Mouse (Mus musculus) thymus, postnatal 0 days (tissue): ENCODE results near the gene Gm45713. TPM values are rescaled to one million over a fixed set of nuclear protein-coding genes. Genes with fewer than 3 reads are reported as not detected.
A peak's percentile ranks its signal among the peaks of the same experiment; 100 is the strongest.
"Not testable (repeated sequence)": the region's sequence is repeated elsewhere in the genome, so short reads cannot be mapped to it uniquely, and the experiment has no call there.

ENCODE experiments used
- DNase-seq: peaks from one replicate; pipeline ENCODE4 v3.0.0-alpha.2; 2015; ENCODE audit warnings: low spot score
- polyA plus RNA-seq: library from polyadenylated mRNA; unstranded; fragments of >200 nt; fragmentation: Nextera tagmentation; extraction: Ambion mirVana; gene quantifications from 2 replicates; pipeline ENCODE4 v1.2.1, GENCODE M21; 2015

The Gm45713 gene
- polyA plus RNA-seq, 1 experiment from 2014 or later: 1.5 TPM

DNA sequence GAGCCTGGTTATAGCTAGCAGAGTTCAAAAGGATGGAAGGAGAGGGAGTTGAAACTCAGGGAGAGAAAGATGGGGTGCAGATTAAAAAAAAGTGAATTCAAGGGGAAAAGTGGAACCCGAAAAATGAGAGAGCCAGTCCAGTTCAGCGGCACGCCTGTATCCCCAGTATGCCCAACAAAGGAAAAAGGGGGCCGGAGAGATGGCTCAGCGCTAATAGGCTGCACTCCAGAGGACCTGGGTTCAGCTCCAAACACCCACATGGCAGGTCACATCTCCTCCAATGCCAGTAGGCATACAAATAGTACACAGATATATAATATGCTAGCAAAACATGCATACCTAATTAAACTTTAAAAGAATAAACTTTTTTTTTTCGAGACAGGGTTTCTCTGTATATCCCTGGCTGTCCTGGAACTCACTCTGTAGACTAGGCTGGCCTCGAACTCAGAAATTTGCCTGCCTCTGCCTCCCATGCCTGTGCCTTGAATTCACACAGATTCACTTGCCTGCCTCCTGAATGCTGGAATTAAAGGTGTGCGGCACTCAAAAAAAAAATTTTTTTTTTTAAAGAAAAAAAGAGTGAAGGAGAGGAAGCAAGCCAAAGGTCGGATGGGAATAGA lies 27.1 kb upstream of the Gm45713 start:
- no peak for DNase-seq

DNA sequence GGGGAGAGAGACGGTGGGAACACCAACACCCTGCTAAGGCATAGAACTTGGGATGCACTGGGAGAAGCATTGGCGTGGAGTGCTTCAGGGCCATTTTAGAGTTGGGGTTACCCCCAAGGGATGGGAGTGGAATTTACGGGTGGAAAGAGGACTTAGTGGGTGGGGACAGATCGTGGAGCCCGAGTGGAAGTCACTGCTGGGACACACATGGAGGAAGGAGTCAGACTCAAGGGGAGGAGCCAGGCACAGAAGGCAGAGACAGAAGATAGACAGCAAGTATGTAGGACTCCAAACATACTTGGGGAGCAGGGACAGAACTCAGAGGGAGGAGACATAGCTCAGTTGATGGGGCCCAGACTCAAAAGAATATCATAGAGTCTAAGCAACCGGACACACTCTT lies 26.5 kb upstream of the Gm45713 start:
- no peak for DNase-seq

DNA sequence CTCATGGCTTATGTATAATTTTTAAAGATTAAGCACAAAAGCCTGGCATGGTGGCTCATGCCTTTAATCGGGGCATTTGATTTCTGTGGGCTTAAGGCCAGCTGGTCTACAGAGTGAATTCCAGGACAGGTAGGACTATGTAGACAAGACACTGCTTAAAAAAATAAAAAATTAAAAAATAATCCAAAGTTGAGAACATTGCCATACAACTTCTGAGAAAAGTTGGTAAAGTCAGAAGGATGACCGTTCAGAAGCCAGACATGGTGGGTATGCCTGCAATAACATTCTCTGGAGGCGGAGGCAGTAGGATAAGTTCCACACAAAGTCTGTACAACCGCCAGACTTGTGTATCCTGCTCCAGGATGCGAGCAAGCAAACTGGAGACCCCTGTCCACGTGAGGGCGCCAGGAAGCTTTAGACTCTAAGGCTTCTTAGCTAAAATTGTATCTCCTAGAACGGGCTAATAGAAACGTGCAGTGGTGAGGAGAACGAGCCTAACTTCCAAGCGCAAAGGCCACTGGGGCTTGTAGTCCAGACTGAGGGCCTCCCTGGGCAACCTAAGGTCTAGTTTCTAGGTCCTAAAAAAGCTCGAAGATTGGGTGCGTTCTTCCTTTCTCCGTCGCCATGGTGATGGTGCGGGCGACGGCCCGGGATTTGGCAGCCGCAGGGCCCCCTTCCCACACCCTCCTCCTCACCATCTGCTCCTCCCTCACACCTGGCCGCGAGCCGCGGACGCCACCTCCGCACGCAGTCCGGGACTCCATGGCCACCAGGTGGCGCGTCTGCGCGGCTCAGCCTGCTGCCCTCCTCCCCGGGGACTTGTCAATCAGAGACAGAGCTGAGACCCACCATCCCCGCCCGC lies 25.8 kb upstream of the Gm45713 start:
- DNase-seq: peak; percentile 87

DNA sequence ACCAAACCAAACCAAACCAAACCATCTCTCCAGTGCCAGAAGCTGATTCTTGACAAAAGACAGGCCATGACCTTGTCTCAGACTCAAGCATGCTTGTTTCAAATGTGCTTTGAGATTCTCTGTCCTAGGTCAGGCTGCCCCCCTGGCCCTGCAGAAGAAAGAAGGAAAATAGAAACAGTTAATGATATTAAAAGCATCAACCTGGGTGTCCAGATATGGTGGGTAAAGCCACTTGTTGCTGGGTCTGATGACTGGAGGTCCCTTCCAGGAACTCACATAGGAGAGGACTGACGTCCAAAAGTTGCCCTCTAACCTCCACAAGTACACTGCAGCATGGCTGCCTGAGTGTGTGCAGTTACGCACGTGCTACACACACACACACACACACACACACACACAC lies 24.8 kb upstream of the Gm45713 start:
- no peak for DNase-seq

DNA sequence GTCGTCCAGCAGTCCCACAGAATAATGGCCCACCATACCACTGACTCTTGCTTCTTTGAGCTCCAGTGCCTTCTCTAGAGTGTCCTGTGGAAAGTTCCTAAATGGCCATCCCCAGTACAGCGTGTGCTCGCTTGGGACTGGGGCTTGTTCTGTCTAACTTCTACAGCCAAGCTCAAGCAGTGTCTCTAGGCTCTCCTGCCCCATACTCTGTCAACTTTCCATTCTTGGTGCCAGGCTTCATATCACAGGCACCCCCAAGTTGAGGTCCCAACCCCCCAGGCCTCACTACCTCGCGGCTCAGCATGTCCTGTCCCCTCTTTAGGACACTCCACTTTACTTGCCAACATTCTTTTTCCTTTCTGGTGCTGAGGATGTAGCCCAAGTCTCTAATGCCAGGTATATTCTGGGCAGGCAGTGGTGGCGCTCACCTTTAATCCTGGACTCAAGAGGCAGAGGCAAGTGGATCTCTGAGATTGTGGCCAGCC lies 24.3 kb upstream of the Gm45713 start:
- no peak for DNase-seq

DNA sequence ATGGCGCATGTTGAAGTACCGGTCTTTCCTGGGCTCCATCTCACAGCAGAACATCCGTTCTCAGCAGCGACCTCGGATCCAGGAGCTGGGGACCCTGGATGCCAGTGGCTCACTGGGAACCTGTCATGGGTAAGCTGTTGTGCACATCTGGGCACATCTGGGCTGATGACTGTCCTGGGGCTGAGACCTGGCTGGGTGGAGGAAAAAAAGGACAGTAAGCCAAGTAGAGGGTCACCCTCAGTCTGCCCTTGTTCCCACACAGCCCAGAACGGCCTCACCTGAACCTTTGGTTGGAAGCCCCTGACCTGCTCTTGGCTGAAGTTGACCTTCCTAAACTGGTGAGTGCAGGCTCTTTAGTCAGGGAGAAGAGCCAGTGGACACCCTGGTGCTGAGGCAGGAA lies 23.0 kb upstream of the Gm45713 start:
- no peak for DNase-seq

DNA sequence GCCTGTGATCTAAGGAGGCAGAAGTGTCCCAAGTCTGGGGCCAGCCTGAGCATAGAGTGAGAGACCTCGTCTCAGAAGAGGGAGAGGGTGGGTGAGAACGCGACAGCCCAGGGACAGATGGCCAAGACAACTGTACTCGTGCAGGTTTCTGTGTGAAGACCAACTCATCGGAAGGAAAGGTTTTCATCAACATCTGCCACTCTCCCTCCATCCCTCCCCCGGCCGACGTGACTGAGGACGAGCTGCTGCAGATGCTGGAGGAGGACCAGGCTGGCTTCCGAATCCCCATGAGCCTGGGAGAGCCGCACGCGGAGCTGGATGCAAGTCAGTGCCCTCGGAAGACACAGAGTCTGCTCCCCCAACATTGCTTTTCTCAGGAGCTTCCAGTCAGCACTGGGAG lies 21.4 kb upstream of the Gm45713 start:
- DNase-seq: no peak

DNA sequence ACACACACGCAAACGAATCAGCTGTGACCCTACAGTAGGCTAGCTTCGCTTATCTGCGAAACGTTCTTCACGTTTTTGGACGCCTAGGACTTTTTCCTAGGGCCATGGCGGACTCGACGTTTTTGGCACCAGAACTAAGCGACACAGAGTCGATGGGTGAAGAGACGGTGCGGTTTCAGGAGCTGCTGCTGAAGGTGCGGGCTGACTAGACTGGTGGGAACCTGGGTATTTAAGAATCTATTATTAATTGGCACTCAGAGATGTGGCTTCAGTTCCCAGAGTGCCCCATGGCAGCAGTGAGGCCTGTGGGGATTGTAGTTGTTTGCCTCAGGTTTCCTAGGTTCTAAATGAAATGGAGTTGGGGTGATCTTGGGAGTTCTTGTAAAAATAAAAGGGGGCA lies 20.2 kb upstream of the Gm45713 start:
- no peak for DNase-seq

DNA sequence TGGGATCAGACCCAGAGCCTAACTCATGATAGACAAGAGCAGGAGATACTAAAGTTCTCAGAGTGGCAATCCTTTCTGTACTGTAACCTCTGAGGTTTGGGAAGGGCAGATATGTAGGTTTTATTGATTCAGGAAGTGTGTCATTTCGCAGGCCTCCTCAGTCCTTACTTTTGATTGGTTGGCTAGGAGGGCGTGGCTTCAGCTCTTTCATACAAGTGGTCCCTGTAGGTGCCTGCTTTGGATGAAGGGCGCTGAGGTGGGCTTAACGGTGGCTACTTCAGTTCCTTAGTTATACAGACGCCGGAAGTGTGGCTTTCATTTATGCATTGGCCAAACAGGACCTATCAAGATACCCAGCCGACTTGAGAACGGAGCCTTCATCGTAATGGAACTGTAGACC lies 19.6 kb upstream of the Gm45713 start:
- no peak for DNase-seq

DNA sequence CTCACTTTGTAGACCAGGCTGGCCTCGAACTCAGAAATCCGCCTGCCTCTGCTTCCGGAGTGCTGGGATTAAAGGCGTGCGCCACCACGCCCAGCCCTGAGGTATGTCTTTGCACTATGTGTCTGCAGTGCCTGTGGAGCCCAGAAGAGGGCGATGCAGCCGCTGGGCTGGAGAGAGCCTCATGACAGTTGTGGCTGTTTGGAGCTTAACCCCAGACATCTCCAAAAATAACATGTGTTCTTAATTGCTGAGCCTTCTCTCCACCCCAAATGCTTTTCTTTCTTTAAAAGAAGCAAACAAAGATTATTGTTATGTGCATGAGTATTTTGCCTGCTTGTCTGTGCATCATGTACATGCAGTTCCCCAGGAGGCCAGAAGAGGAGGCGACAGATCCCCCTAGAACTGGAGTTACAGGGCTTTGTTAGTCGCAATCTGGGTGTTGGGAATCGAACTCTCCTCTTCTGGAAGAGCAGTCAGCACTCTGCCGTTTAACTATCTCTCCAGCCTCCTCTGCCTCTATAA lies 19.0 kb upstream of the Gm45713 start:
- peak; percentile 55 for DNase-seq

DNA sequence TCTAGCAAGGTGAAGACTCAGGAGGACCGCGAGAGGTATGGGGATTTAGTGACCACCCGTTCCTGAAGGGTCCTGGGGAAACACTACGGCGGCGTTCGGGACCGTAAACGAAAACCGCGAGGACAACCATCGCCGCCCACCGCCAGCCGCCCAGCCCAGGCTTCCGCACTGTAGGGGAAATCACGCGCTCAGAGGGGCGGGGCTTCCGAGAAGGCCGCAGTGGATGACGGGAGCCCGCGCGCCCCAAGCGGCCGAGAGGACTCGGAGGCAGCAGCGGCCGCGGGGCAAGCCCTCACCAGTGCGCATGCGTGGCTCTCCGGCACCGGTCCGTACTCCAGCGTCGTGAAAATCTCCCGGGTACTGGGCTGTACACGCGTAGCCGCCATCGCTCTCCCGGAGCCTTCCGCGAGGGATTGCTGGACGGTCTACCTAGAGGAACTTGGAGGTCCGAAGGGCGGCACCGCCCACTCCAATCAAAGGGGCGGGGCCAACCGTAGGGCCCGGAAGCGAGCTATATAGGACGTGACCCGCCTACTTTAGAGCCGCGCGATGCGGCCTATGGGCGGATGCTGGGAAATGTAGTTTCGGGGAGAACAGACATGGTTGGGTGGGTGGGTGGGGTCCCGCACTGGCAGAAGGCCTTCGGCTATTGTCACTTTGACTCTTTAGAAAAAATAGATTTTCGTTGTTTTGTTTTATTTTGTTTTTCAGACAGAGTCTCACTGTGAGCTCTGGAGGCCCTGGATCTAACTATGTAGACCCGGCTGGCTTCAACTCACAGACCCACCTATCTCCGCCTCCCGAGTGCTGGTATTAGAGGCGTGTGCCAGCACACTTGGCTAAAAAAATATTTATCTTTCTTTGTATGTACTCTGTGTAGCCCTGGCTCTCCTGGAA lies 18.3 kb upstream of the Gm45713 start, which contains the start of the genes Pih1d1 and Aldh16a1:
TSS of gene Pih1d1 (plus strand) at position 208 of the 897 bp plus-strand sequence.
TSS of gene Aldh16a1 (minus strand) at position 489 of the 897 bp plus-strand sequence.
- DNase-seq: peak; percentile 98

DNA sequence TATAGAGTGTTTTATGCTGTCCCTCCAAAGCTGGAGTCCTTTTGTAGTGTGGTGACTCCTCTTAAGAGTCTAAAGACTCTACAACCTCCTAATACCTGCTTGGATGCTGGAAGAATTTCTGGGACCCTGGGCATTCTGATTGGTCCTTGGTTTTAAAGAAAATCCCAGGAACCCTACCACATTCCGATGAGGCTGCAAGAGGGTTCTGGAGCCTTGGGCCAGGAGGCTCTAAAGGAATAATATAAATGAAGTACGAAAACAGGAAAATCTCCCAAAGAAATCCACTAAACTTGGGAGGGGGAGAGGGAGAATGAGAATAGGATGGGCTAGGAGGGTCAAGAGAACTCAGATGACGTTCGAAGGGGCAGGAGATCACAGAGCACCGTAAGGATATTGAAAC lies 17.6 kb upstream of the Gm45713 start:
- no peak for DNase-seq

DNA sequence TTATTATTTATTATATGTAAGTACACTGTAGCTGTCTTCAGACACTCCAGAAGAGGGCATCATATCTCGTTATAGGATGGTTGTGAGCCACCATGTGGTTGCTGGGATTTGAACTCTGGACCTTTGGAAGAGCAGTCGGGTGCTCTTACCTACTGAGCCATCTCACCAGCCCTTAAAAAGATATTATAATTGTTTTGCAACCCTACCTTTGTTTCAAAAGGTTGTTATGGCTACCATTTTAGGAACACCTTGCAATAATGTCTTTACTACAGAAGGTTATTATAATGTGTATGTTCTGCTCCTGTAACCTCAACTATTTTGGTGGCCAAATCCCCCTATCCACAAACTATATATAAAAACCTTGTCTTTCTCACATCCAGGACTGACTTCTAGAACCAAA lies 17.0 kb upstream of the Gm45713 start:
- DNase-seq: not testable (repeated sequence)

DNA sequence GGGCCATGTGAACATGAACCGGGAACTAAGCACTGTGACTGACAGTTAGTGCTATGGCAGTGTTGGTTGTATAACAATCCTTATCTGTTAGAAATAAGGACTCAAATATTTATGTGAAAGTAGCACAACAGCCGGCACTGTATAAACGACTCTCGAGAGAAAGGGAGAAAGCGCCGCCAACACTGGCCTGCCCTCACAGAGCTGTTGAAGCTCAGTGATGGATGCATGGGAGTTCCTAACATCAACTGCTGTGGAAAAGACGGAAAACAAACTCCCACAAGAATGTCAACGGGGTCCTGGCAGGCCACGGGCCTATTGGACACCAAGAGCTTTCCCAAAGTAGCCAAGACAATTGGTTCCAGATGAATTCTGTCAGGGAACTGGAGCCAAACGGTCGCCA lies 15.3 kb upstream of the Gm45713 start:
- no peak for DNase-seq

DNA sequence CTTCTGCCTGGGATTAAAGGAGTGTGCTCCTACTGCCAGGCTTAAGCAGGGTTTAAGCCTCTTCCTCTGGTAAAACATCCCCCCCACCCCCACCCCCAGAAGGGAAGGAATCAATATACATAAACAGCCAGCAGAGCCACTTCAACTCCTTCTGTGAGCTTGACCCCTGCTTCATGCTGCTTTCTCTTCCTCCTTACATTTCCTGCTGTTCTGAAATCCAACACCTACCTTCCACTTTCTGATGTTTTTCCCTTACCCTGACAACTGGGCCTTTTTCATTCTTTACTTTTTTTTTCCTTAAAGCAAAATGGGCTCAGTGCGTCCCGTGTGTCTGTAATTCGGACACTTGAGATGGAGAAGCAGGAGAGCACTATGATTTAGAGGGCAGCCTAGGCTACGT lies 14.3 kb upstream of the Gm45713 start:
- no peak for DNase-seq

DNA sequence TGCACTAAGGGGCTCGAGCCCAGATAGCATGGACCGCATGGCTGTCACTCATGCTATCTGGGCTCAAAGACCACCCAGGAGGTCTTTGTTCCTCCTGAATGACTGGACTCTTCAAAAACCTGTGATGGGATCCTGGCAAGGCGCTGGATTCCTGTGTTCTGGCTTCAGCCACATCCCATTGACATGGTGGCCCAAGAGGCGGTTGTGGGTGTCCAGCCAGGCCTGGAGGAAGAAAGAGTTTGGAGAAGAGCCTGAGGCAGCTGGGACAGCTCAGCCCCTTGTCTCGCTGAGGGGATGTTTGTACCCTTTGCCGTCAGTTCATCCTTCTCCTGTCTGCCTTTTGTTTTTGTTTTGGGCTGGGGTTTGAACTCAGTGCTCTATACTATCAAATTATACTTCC lies 13.5 kb upstream of the Gm45713 start:
- DNase-seq: no peak

DNA sequence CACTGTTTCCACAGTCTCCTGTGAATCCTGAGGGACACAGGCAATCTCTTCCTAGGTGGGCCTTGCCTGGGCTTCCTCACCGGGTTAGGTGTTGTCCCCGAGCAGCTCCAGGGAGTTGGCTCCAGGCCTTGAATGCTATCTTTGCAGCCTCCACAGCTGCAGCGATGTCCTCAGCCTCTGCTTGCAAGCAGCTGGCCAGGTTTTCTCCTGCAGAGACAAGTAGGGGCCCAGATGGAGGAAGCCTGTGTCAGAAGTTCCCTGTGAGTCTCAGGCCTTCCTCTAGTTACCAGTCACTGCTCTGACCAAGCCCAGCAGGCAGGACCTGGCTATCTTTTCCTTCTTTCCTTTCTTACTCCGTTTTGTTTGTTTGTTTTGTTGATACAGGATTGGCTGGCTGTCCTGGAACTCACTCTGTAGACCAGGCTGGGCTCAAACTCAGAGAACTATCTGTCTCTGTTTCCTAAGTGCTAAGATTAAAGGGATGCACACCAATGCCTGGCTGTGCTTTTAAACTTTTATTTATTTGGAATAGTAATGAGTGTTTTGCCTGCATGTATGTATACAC lies 12.6 kb upstream of the Gm45713 start:
- DNase-seq: no peak

DNA sequence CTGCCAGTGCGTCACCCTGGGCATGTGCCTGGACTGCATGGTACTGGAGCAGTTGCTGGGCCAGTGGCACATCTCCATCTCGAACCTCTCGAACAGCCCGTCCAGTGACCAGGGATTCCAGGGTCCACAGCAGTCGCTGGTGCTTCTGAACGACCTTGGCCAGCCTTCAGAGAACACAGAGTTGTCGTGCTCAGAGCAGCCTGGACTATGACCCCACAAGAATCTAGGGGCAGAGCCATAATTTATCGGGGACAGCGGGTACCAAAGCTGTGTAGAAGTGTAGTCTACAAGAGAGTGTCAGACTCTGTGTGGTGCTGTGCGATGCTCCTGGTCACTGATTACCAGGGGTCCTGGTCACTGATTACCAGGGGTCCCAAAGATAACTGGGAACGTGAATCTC lies 11.9 kb upstream of the Gm45713 start:
- no peak for DNase-seq

DNA sequence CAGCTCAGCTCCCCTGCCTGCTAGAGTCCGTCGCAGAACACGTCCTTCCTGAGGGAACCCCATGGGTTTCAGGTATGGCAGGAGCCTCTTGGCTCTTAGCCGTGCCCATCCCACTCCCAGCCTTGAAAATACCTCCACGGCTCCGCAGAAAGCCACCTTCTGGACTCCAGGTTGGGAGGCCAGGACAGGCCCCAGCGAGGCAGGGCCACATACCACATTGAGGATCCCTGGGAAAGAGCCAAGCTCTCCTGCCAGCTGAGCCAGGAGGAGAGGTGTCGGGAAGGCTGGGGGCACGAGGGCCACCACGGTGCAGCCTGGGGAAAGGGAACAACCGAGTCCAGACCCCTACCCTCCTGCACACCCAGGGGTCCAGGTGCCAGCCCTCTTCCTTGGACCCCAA lies 11.2 kb upstream of the Gm45713 start:
- no peak for DNase-seq

DNA sequence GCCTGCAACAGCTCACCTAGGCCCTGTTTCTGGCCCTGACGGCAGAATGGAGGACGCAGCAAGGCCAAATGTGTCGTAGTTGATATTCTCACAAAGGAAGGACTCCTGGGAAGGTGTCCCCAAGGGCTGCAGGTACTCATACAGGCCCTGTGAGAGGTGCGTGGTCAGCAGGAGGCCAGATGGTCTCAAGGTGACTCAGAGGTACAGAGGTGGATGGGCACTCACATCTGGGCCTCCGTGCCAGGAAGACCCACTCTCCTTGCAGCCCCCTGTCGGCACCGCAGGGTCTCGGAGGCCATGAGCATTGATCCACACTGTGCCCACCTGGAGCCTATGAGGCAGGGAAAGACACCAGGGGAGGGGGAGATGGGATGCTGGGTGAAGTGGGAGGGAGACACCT lies 9.4 kb upstream of the Gm45713 start:
- DNase-seq: no peak
